Mouse (Mus musculus) limb, embryonic 14.5 days (tissue): ENCODE measurements around the gene Polr2c. TPM values are rescaled to one million over a fixed set of nuclear protein-coding genes. Genes with fewer than 3 reads are reported as not detected.

ENCODE experiments used
- ATAC-seq: fragments of 200-750 bp; cut with Nextera tagmentation; 2 replicates; pipeline ENCODE4 v1.8.0; 2017; ENCODE audit warnings: low read depth, moderate number of reproducible peaks, moderate TSS enrichment; ENCODE audit not compliant: low FRiP score
- DNase-seq: peaks from one replicate; pipeline ENCODE4 v3.0.0-alpha.2; 2015; ENCODE audit warnings: low spot score
- H3K27ac ChIP-seq: fragments of 300-500 bp; sonication (generic); replicated peaks from 2 replicates; pipeline ENCODE4 v1.5.1; 2014; ENCODE audit warnings: low read depth, mild to moderate bottlenecking, low read length, moderate library complexity, mixed read lengths
- H3K27me3 ChIP-seq: fragments of 300-500 bp; sonication (generic); 2 replicates; pipeline ENCODE4 v1.6.1; 2014; ENCODE audit warnings: low read length, mixed read lengths; ENCODE audit not compliant: control insufficient read depth, insufficient read depth
- H3K36me3 ChIP-seq: fragments of 300-500 bp; sonication (generic); 2 replicates; pipeline ENCODE4 v1.6.1; 2014; ENCODE audit warnings: mild to moderate bottlenecking, low read length, moderate library complexity, mixed read lengths; ENCODE audit not compliant: control insufficient read depth, insufficient read depth
- H3K4me1 ChIP-seq: fragments of 300-500 bp; sonication (generic); 2 replicates; pipeline ENCODE4 v1.6.1; 2014; ENCODE audit warnings: antibody characterized with exemption, low read length, mixed read lengths; ENCODE audit not compliant: control insufficient read depth, insufficient read depth
- H3K4me2 ChIP-seq: fragments of 300-500 bp; sonication (generic); replicated peaks from 2 replicates; pipeline ENCODE4 v1.6.1; 2014; ENCODE audit warnings: low read depth, mild to moderate bottlenecking, low read length, moderate library complexity; ENCODE audit not compliant: severe bottlenecking
- H3K4me3 ChIP-seq: fragments of 300-500 bp; sonication (generic); replicated peaks from 2 replicates; pipeline ENCODE4 v1.5.1; 2014; ENCODE audit warnings: low read length
- H3K9ac ChIP-seq: fragments of 300-500 bp; sonication (generic); 2 replicates; pipeline ENCODE4 v1.6.1; 2014; ENCODE audit warnings: mild to moderate bottlenecking, low read depth, low read length, moderate library complexity; ENCODE audit not compliant: severe bottlenecking
- H3K9me3 ChIP-seq: fragments of 300-500 bp; sonication (generic); 2 replicates; pipeline ENCODE4 v1.6.1; 2016; ENCODE audit warnings: low read length; ENCODE audit not compliant: control insufficient read depth
- POLR2A ChIP-seq: fragments of 200-500 bp; IDR thresholded peaks from 2 replicates; pipeline ENCODE4 v1.8.0; 2012; ENCODE audit warnings: inconsistent platforms, mild to moderate bottlenecking, moderate library complexity, borderline replicate concordance; ENCODE audit not compliant: insufficient read depth, insufficient read length; ENCODE audit errors: extremely low read depth
- WGBS: fragments of 180-500 bp; shearing (Covaris S2); extraction: QIAGEN DNeasy Blood & Tissue Kit; methylation state at CpG from one replicate; pipeline ENCODE4 v1.1.7; 2014; 5-methylcytosine and 5-hydroxymethylcytosine counted together
- polyA plus RNA-seq, 2 experiments: library from polyadenylated mRNA; depleted of rRNA in 1 of 2; stranded (reverse) in 1 of 2; unstranded in 1 of 2; fragments of >200 nt; fragmentation: Nextera tagmentation in 1 of 2; extraction: Ambion mirVana in 1 of 2; gene quantifications; 2 replicates each; pipeline versions ENCODE4 v1.2.1 to v1.2.3; 2012 to 2014

The Polr2c gene
- polyA plus RNA-seq, 2 experiments: 129 to 135 TPM

DNA sequence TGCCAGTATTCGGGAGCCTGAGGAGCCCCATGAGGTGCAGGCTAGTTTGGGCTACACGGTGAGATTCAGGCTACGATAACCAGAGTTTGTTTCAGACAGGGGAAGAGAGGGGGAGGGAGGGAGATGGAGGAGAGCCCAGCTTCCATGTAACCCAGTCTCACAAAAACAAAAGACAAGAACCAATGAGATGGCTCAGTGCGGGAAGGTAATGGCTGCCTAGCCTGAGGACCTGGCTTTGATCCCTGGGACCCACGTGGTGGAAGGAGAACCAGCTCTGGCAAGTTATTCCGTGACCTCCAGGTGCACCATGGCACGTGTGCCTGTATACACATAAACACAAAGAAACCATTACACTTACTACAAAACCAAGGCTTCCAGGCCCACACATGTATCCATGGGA, 36.7 kb upstream of the Polr2c start:
- ATAC-seq: no peak
- peaks cover 36% of the 10 kb centered on the region for H3K36me3 ChIP-seq

DNA sequence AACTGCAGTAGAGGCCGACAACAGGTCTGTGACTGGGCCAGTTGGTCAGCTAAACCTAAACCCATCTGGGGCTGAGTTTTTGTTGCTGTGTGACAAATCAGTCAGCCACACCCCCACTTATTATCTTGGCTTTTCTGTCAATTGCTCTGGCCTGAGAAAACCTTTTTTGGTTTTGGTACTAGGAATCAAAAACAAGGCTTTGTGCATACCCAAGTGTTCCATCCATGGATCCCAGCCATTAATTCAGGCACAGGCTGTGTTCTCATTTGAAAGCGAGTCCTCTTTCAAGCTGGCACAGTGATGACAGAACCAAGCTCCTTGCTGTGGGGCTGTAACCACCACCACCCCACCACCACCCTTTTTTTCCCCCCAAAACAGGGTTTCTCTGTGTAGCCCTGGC, 35.9 kb upstream of the Polr2c start:
- no peaks in the 10 kb centered on the region for H3K27me3 ChIP-seq

More for the DNA sequence above, 36.7 kb upstream of the Polr2c start:
- no peak overlapping the region for H3K27ac ChIP-seq
- H3K27me3 ChIP-seq: no peaks in the 10 kb centered on the region
- no peak for TF ChIP-seq POLR2A
- no peak overlapping the region for H3K4me2 ChIP-seq
- DNase-seq: no peak
- WGBS: 72% methylated on average over 7 of the region's 7 CpGs
- no peaks in the 10 kb centered on the region for H3K9me3 ChIP-seq
- no peak overlapping the region for H3K4me3 ChIP-seq
- H3K9ac ChIP-seq: no peak overlapping the region
- no peaks in the 10 kb centered on the region for H3K4me1 ChIP-seq

DNA sequence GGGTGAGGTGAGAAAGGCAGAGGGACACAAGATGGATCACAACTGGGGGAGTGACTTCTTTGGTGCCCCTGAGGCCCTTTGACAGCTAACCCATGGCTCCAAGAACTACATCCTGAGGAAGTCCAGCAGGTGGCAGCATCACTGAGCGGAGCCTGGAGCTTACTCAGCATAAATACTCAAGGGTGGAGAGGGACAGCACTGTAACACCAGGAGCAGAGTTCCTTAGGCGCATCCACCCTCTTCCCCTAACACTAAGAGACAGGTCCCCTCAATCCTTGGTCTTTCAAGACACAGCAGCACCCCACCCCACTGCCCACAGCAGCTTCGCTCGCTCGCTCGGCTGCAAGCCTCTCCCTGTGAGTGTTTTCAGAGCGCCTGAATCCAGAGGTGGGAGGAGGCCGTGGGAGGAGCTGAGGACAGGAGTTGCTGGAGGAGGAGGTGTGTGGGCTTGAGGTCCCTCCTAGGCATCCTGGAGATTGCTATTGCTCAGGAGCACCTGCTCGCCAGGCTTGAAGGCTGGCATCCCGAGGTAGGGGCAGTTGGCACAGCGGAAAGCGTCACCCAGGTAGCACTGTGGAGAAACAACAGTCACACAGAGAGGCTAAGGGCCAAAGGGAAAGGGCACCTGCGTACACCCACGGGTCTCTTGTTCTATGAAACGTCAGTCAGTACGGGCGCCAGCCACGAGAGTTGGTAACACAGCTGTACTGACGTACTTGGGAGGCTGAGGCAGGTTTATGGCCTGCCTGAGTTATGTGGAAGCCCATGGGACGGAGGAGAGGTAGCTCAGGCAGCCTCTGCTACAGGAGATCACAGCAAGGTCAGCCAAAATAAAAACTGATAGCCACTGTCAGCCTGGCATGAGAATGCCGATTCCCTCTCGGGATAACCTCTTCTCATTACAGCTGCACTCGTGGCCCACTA, 34.4 kb upstream of the Polr2c start:
- WGBS: 77% methylated on average over 23 of the region's 23 CpGs
- DNase-seq: peak; percentile 68
- no peak for TF ChIP-seq POLR2A
- peak; percentile 49; the same call in 1 of the 2 replicates for ATAC-seq
- no peak overlapping the region for H3K9ac ChIP-seq
- peaks cover 51% of the 10 kb centered on the region for H3K36me3 ChIP-seq
- no peaks in the 10 kb centered on the region for H3K9me3 ChIP-seq
- no peak overlapping the region for H3K4me3 ChIP-seq
- H3K4me1 ChIP-seq: no peaks in the 10 kb centered on the region
- no peak overlapping the region for H3K27ac ChIP-seq
- H3K27me3 ChIP-seq: no peaks in the 10 kb centered on the region
- H3K4me2 ChIP-seq: no peak overlapping the region

More for the DNA sequence above, 35.9 kb upstream of the Polr2c start:
- WGBS: 91% methylated on average over 2 of the region's 2 CpGs
- no peaks in the 10 kb centered on the region for H3K9me3 ChIP-seq
- no peak overlapping the region for H3K27ac ChIP-seq
- H3K4me2 ChIP-seq: no peak overlapping the region
- ATAC-seq: no peak
- no peak for TF ChIP-seq POLR2A
- H3K9ac ChIP-seq: no peak overlapping the region
- no peaks in the 10 kb centered on the region for H3K4me1 ChIP-seq
- no peak for DNase-seq
- peaks cover 40% of the 10 kb centered on the region for H3K36me3 ChIP-seq
- H3K4me3 ChIP-seq: no peak overlapping the region

DNA sequence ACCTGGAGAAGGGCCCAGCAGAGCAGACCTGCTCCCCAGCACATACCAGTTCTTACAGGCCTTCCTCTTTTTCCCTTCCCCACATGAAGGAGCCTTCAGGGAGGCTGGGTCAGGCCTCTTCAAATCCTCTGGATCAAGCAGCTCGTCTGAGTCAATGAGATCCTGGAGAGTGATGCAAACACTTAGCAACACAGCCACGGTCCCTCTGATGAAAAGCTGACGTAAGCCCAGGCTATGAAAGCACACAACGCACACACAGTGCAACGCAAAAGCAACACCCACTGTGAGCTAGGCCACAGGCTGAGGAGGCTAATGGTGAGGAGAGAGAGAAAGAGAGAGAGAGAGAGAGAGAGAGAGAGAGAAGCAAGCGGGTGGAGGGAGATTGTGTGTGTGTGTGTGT, 32.1 kb upstream of the Polr2c start:
- H3K27me3 ChIP-seq: no peaks in the 10 kb centered on the region
- ATAC-seq: no peak
- no peak overlapping the region for H3K9ac ChIP-seq
- no peak for TF ChIP-seq POLR2A
- H3K4me3 ChIP-seq: no peak overlapping the region
- peaks cover 57% of the 10 kb centered on the region for H3K36me3 ChIP-seq
- no peaks in the 10 kb centered on the region for H3K4me1 ChIP-seq
- H3K4me2 ChIP-seq: no peak overlapping the region
- H3K27ac ChIP-seq: no peak overlapping the region
- 92% methylated on average over 6 of the region's 6 CpGs for WGBS
- H3K9me3 ChIP-seq: no peaks in the 10 kb centered on the region
- DNase-seq: no peak

DNA sequence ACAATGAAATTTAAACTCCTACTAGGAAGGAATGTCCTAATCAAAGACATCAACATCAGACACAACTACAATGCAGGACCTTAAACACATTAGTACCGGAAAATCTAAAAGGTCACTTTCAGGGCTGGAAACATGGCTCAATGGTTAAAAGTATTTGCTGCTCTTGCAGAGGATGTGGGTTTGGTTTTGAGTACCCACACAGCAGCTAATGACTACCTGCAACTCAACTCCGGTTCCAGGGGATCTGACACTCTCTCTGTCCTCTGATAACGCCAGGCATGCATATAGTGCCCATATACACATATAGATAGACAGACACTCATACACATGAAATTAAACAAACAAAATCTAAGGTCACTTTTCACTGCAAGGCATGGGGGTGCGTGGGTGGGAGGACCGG, 31.0 kb upstream of the Polr2c start:
- no peak for TF ChIP-seq POLR2A
- Histone ChIP-seq H3K27me3 (no peaks in the 10 kb centered on the region), H3K4me3 (no peak overlapping the region), H3K27ac (no peak overlapping the region), H3K4me1 (no peaks in the 10 kb centered on the region), H3K36me3 (peaks cover 62% of the 10 kb centered on the region), H3K9ac (no peak overlapping the region), H3K9me3 (no peaks in the 10 kb centered on the region), H3K4me2 (no peak overlapping the region)
- WGBS: 94% methylated on average over 5 of the region's 5 CpGs
- ATAC-seq (no peak), DNase-seq (no peak)
